Mouse (Mus musculus) midbrain, embryonic 13.5 days (tissue): Measurements from ENCODE around the gene Vmn1r124. TPM values are rescaled to one million over a fixed set of nuclear protein-coding genes. Genes with fewer than 3 reads are reported as not detected.
"Not testable (repeated sequence)": the region's sequence is repeated elsewhere in the genome, so short reads cannot be mapped to it uniquely, and the experiment has no call there.

Experiments
- ATAC-seq: fragments of 200-750 bp; cut with Nextera tagmentation; 2 replicates; pipeline ENCODE4 v1.8.0; 2017; ENCODE audit warnings: mild to moderate bottlenecking, moderate TSS enrichment, moderate library complexity
- H3K27ac ChIP-seq: fragments of 300-500 bp; sonication (generic); 2 replicates; pipeline ENCODE4 v1.5.1; 2015; ENCODE audit warnings: inconsistent platforms, mild to moderate bottlenecking, moderate library complexity
- H3K27me3 ChIP-seq: fragments of 300-500 bp; sonication (generic); 2 replicates; pipeline ENCODE4 v1.6.1; 2015; ENCODE audit warnings: mild to moderate bottlenecking, inconsistent platforms
- H3K36me3 ChIP-seq: fragments of 300-500 bp; sonication (generic); 2 replicates; pipeline ENCODE4 v1.6.1; 2015; ENCODE audit warnings: mild to moderate bottlenecking, inconsistent platforms
- H3K4me1 ChIP-seq: fragments of 300-500 bp; sonication (generic); replicated peaks from 2 replicates; pipeline ENCODE4 v1.6.1; 2015; ENCODE audit warnings: inconsistent platforms
- H3K4me2 ChIP-seq: fragments of 300-500 bp; sonication (generic); replicated peaks from 2 replicates; pipeline ENCODE4 v1.6.1; 2015; ENCODE audit warnings: moderate library complexity, mild to moderate bottlenecking, inconsistent platforms
- H3K4me3 ChIP-seq: fragments of 300-500 bp; sonication (generic); replicated peaks from 2 replicates; pipeline ENCODE4 v1.5.1; 2015; ENCODE audit warnings: mild to moderate bottlenecking, inconsistent platforms
- H3K9ac ChIP-seq: fragments of 300-500 bp; sonication (generic); replicated peaks from 2 replicates; pipeline ENCODE4 v1.6.1; 2015; ENCODE audit warnings: mild to moderate bottlenecking, inconsistent platforms
- H3K9me3 ChIP-seq: fragments of 300-500 bp; sonication (generic); 2 replicates; pipeline ENCODE4 v1.6.1; 2016; ENCODE audit warnings: mild to moderate bottlenecking, inconsistent platforms
- WGBS: fragments of 180-500 bp; shearing (Covaris S2); methylation state at CpG from one replicate; pipeline ENCODE4 v1.1.7; 2015; 5-methylcytosine and 5-hydroxymethylcytosine counted together
- polyA plus RNA-seq: library from polyadenylated mRNA; unstranded; fragments of >200 nt; fragmentation: Nextera tagmentation; extraction: Ambion mirVana; gene quantifications from 2 replicates; pipeline ENCODE4 v1.2.1, GENCODE M21; 2015

The Vmn1r124 gene
- polyA plus RNA-seq: not detected in 2 replicates

DNA sequence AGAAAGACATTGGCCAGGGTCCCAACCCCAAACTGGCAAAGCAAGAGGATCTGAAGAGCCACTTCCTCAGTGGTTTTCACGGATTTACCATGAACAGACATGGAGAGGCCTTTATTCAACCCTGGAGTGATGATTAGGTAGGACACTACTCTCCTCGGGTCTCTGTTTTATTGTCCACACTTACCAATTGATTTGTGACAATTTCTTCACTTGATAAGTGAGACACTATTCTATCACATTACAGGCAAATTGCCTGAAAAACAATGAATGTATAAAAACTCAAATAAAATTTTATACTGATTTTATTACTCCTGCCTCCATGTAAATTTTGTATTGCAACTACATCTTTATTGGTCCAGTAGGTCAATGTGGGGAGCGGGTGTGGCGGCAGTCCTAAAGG is at the start of gene Vmn1r124:
Gene Vmn1r124 (minus strand): TSS at position 101 of the 400 bp plus-strand sequence.
- not testable (repeated sequence) for ATAC-seq, H3K9me3 ChIP-seq, H3K27me3 ChIP-seq, H3K4me2 ChIP-seq, H3K4me1 ChIP-seq, H3K9ac ChIP-seq, H3K27ac ChIP-seq, H3K36me3 ChIP-seq, H3K4me3 ChIP-seq
- WGBS: 83% methylated on average over 4 of the region's 4 CpGs

DNA sequence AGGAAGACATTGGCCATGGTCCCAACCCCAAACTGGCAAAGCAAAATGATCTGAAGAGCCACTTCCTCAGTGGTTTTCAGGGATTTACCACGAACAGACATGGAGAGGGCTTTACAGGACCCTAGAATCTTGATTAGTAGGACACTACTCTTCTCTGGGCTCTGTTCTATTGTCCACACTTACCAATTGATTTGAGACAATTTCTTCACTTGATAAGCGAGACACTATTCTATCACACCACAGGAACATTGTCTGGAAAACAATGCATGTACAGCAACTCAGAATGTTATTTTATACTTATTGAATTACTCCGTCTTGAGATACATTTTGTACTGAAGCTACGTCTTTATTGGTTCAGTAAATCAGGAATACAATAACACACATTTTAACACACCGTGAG is 41.0 kb upstream of the Vmn1r124 start, which contains the start of gene Vmn1r126:
Gene Vmn1r126 (minus strand): TSS at position 101 of the 400 bp plus-strand sequence.
- WGBS: no CpG with 5 or more reads among the region's 5 CpGs
- H3K4me2 ChIP-seq, H3K27ac ChIP-seq, H3K4me1 ChIP-seq, H3K27me3 ChIP-seq, H3K9ac ChIP-seq, H3K36me3 ChIP-seq, ATAC-seq, H3K9me3 ChIP-seq, H3K4me3 ChIP-seq: not testable (repeated sequence)

DNA sequence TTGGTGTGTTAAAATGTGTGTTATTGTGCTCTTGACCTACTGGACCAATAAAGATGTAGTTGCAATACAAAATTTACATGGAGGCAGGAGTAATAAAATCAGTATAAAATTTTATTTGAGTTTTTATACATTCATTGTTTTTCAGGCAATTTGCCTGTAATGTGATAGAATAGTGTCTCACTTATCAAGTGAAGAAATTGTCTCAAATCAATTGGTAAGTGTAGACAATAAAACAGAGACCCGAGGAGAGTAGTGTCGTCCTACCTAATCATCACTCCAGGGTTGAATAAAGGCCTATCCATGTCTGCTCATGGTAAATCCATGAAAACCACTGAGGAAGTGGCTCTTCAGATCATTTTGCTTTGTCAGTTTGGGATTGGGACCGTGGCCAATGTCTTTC is 11.5 kb upstream of the Vmn1r124 start, which contains the start of gene Vmn1r125:
Gene Vmn1r125 (plus strand): TSS at position 301 of the 400 bp plus-strand sequence.
- not testable (repeated sequence) for H3K27me3 ChIP-seq, H3K9me3 ChIP-seq, H3K4me1 ChIP-seq, H3K27ac ChIP-seq, H3K4me2 ChIP-seq, H3K36me3 ChIP-seq, H3K4me3 ChIP-seq, ATAC-seq, H3K9ac ChIP-seq
- 70% methylated on average over 3 of the region's 3 CpGs for WGBS

Other genes starting within 250 kb of the Vmn1r124 start
- not detected in 2 replicates for gene Vmn1r119, start 248.2 kb downstream of the Vmn1r124 start, polyA plus RNA-seq
- gene Vmn1r120, start 206.8 kb downstream of the Vmn1r124 start, polyA plus RNA-seq: not detected in 2 replicates
- gene Vmn1r121, start 162.1 kb downstream of the Vmn1r124 start, polyA plus RNA-seq: not detected in 2 replicates
- gene Vmn1r122, start 126.5 kb downstream of the Vmn1r124 start, polyA plus RNA-seq: not detected in 2 replicates
- not detected in 2 replicates for gene Vmn1r123, start 98.4 kb downstream of the Vmn1r124 start, polyA plus RNA-seq
- not detected in 2 replicates for gene Gm5157, start 70.2 kb downstream of the Vmn1r124 start, polyA plus RNA-seq
- not detected in 2 replicates for gene Vmn1r125, start 11.6 kb upstream of the Vmn1r124 start, polyA plus RNA-seq
- gene Vmn1r126, start 40.9 kb upstream of the Vmn1r124 start, polyA plus RNA-seq: not detected in 2 replicates
- not detected in 2 replicates for gene Vmn1r127, start 59.2 kb upstream of the Vmn1r124 start, polyA plus RNA-seq
- not detected in 2 replicates for gene Vmn1r128, start 88.8 kb upstream of the Vmn1r124 start, polyA plus RNA-seq
- gene Vmn1r129, start 100.7 kb upstream of the Vmn1r124 start, polyA plus RNA-seq: not detected in 2 replicates
- gene Gm6882, start 172.1 kb upstream of the Vmn1r124 start, polyA plus RNA-seq: not detected in 2 replicates